Mouse (Mus musculus) left cerebral cortex, postnatal 10 days (tissue): Measurements from ENCODE around the gene Fndc7. TPM values are rescaled to one million over a fixed set of nuclear protein-coding genes. Genes with fewer than 3 reads are reported as not detected.

Experiments
- DNase-seq, 2 experiments: peaks; one replicate each; pipeline ENCODE4 v3.0.0; 2021 to 2022; ENCODE audit warnings: low spot score in 2 of 2, mixed read lengths in 1 of 2; ENCODE audit errors: extremely low spot score in 1 of 2
- intact Hi-C: fragments of 180-260 bp; cut with DNase I; formaldehyde crosslinking; loops from one replicate; pipeline ENCODE4 v1.15.1; 2025
- total RNA-seq, 2 experiments: library from RNA; stranded (reverse); gene quantifications; 2 replicates each; pipeline ENCODE4 v1.2.3; 2021

Gene Fndc7
- total RNA-seq, 2 experiments from 2014 or later: not detected

GRCm38 (mm10) chr3:108858231-108858770 lies 31.5 kb downstream of the Fndc7 start:
- intact Hi-C loops: loop anchor here (10.0 kb wide), 1 partner anchor 206 kb away; no protein-coding TSS in a partner anchor
- DNase-seq: peak; percentile 53 to 67

GRCm38 (mm10) chr3:108857714-108858113 lies 32.1 kb downstream of the Fndc7 start:
- intact Hi-C loops: loop anchor here (10.0 kb wide), 1 partner anchor 207 kb away; no protein-coding TSS in a partner anchor
- no peak for DNase-seq

GRCm38 (mm10) chr3:108857124-108857470 lies 32.7 kb downstream of the Fndc7 start:
- DNase-seq: no peak
- intact Hi-C loops: loop anchor here (10.0 kb wide), 1 partner anchor 208 kb away; no protein-coding TSS in a partner anchor

GRCm38 (mm10) chr3:108856386-108857123 lies 33.3 kb downstream of the Fndc7 start:
- intact Hi-C loops: loop anchor here (10.0 kb wide), 1 partner anchor 208 kb away; no protein-coding TSS in a partner anchor
- DNase-seq: no peak

GRCm38 (mm10) chr3:108855864-108856263 lies 33.9 kb downstream of the Fndc7 start:
- intact Hi-C loops: loop anchor here (10.0 kb wide), 1 partner anchor 209 kb away; no protein-coding TSS in a partner anchor
- peak; percentile 40 to 67 for DNase-seq

GRCm38 (mm10) chr3:108855371-108855770 lies 34.4 kb downstream of the Fndc7 start:
- DNase-seq: peak; percentile 69 to 74
- intact Hi-C loops: loop anchor here (10.0 kb wide), 1 partner anchor 209 kb away; no protein-coding TSS in a partner anchor

- DNase-seq: no peak
- intact Hi-C loops: loop anchor here (10.0 kb wide), 1 partner anchor 212 kb away; no protein-coding TSS in a partner anchor
Observed at GRCm38 (mm10) chr3:108853266-108853665, 36.5 kb downstream of the Fndc7 start.

- intact Hi-C loops: loop anchor here (10.0 kb wide), 1 partner anchor 213 kb away; no protein-coding TSS in a partner anchor
- peak in 1 of 2 experiments; percentile 44 for DNase-seq
Observed at GRCm38 (mm10) chr3:108851996-108852697, 37.7 kb downstream of the Fndc7 start.

GRCm38 (mm10) chr3:108851554-108851953 lies 38.3 kb downstream of the Fndc7 start:
- intact Hi-C loops: loop anchor here (10.0 kb wide), 1 partner anchor 213 kb away; no protein-coding TSS in a partner anchor
- DNase-seq: no peak

GRCm38 (mm10) chr3:108851075-108851474 lies 38.7 kb downstream of the Fndc7 start:
- intact Hi-C loops: loop anchor here (10.0 kb wide), 1 partner anchor 214 kb away; no protein-coding TSS in a partner anchor
- DNase-seq: no peak

GRCm38 (mm10) chr3:108850506-108850905 lies 39.3 kb downstream of the Fndc7 start:
- peak in 1 of 2 experiments; percentile 36 for DNase-seq
- intact Hi-C loops: loop anchor here (10.0 kb wide), 1 partner anchor 214 kb away; no protein-coding TSS in a partner anchor

- intact Hi-C loops: no loop called here
Observed at GRCm38 (mm10) chr3:108846616-108847015, 43.2 kb downstream of the Fndc7 start.

GRCm38 (mm10) chr3:108844521-108844920 lies 45.3 kb downstream of the Fndc7 start:
- intact Hi-C loops: loop anchor here (5.0 kb wide), 1 partner anchor 68 kb away; the partner anchor contains the start of gene Prpf38b
- no peak for DNase-seq

More at GRCm38 (mm10) chr3:108846616-108847015, 43.2 kb downstream of the Fndc7 start:
- DNase-seq: no peak

GRCm38 (mm10) chr3:108844026-108844425 lies 45.8 kb downstream of the Fndc7 start:
- no peak for DNase-seq
- intact Hi-C loops: loop anchor here (5.0 kb wide), 1 partner anchor 68 kb away; the partner anchor contains the start of gene Prpf38b

- intact Hi-C loops: loop anchor here (5.0 kb wide), 1 partner anchor 72 kb away; the partner anchor contains the start of gene Prpf38b
- DNase-seq: no peak
Observed at GRCm38 (mm10) chr3:108840716-108841054, 49.1 kb downstream of the Fndc7 start.

- intact Hi-C loops: loop anchor here (5.0 kb wide), 1 partner anchor 72 kb away; the partner anchor contains the start of gene Prpf38b
Observed at GRCm38 (mm10) chr3:108840000-108840715, 49.6 kb downstream of the Fndc7 start, which contains the start of gene Stxbp3. TSS of gene Stxbp3 (minus strand) at chr3:108840526.

GRCm38 (mm10) chr3:108839647-108839999 lies 50.2 kb downstream of the Fndc7 start:
- intact Hi-C loops: no loop called here

More at GRCm38 (mm10) chr3:108840000-108840715, 49.6 kb downstream of the Fndc7 start, which contains the start of gene Stxbp3:
- DNase-seq: peak; percentile 96 to 98

GRCm38 (mm10) chr3:108838980-108839379 lies 50.8 kb downstream of the Fndc7 start:
- intact Hi-C loops: no loop called here
- no peak for DNase-seq

More at GRCm38 (mm10) chr3:108839647-108839999, 50.2 kb downstream of the Fndc7 start:
- no peak for DNase-seq
